Mouse (Mus musculus): Measurements from ENCODE around the gene Fkbp11. TPM values are rescaled to one million over a fixed set of nuclear protein-coding genes. Genes with fewer than 3 reads are reported as not detected.

Gene Fkbp11
- polyA plus RNA-seq, 1 experiment from 2014 or later: 18.9 TPM

GRCm38 (mm10) chr15:98724441-98724840 is 3.6 kb downstream of the Fkbp11 start:
- H3K4me3 ChIP-seq (ENCODE audit: low read depth, low read length): no peak overlapping the region
- H3K36me3 ChIP-seq (replicated peaks; ENCODE audit: control insufficient read depth, insufficient read depth, low read depth, low read length): no peaks in the 10 kb centered on the region
- no peaks in the 10 kb centered on the region for H3K9me3 ChIP-seq (replicated peaks; ENCODE audit: control insufficient read depth, low read length)
- 0 out of 2 replicates have a peak overlapping the region, but pooled peaks have one; percentile 6 for H3K4me2 ChIP-seq (ENCODE audit: low read depth, low read length)
- WGBS: 37% methylated on average over 19 of the region's 19 CpGs
- no peaks in the 10 kb centered on the region for H3K27me3 ChIP-seq (ENCODE audit: control insufficient read depth, insufficient read depth, low read length)
- no peak for DNase-seq (ENCODE audit: low spot score)
- H3K4me1 ChIP-seq (ENCODE audit: control insufficient read depth, insufficient read depth, low read length): peaks cover 4% of the 10 kb centered on the region; the same call in 1 of the 2 replicates
- H3K9ac ChIP-seq (replicated peaks; ENCODE audit: low read length): no peak overlapping the region
- no peak overlapping the region for H3K27ac ChIP-seq (replicated peaks; ENCODE audit: low read depth, low read length)
- ATAC-seq (replicated peaks; ENCODE audit: insufficient number of reproducible peaks, low FRiP score, low TSS enrichment, low read depth): no peak

GRCm38 (mm10) chr15:98722854-98723253 is 5.1 kb downstream of the Fkbp11 start:
- H3K4me2 ChIP-seq (ENCODE audit: low read depth, low read length): no peak overlapping the region
- H3K36me3 ChIP-seq (replicated peaks; ENCODE audit: control insufficient read depth, insufficient read depth, low read depth, low read length): no peaks in the 10 kb centered on the region
- no peaks in the 10 kb centered on the region for H3K27me3 ChIP-seq (ENCODE audit: control insufficient read depth, insufficient read depth, low read length)
- 58% methylated on average over 14 of the region's 14 CpGs for WGBS
- no peak overlapping the region for H3K9ac ChIP-seq (replicated peaks; ENCODE audit: low read length)
- H3K4me1 ChIP-seq (ENCODE audit: control insufficient read depth, insufficient read depth, low read length): peaks cover 4% of the 10 kb centered on the region; the same call in 1 of the 2 replicates
- ATAC-seq (replicated peaks; ENCODE audit: insufficient number of reproducible peaks, low FRiP score, low TSS enrichment, low read depth) (no peak), DNase-seq (ENCODE audit: low spot score) (no peak)
- no peak overlapping the region for H3K27ac ChIP-seq (replicated peaks; ENCODE audit: low read depth, low read length)
- no peak overlapping the region for H3K4me3 ChIP-seq (ENCODE audit: low read depth, low read length)
- no peaks in the 10 kb centered on the region for H3K9me3 ChIP-seq (replicated peaks; ENCODE audit: control insufficient read depth, low read length)

GRCm38 (mm10) chr15:98722191-98722590 is 5.8 kb downstream of the Fkbp11 start:
- no peak overlapping the region for H3K9ac ChIP-seq (replicated peaks; ENCODE audit: low read length)
- no peak overlapping the region for H3K4me3 ChIP-seq (ENCODE audit: low read depth, low read length)
- H3K4me2 ChIP-seq (ENCODE audit: low read depth, low read length): no peak overlapping the region
- no peaks in the 10 kb centered on the region for H3K27me3 ChIP-seq (ENCODE audit: control insufficient read depth, insufficient read depth, low read length)
- no peaks in the 10 kb centered on the region for H3K9me3 ChIP-seq (replicated peaks; ENCODE audit: control insufficient read depth, low read length)
- H3K36me3 ChIP-seq (replicated peaks; ENCODE audit: control insufficient read depth, insufficient read depth, low read depth, low read length): no peaks in the 10 kb centered on the region
- peaks cover 4% of the 10 kb centered on the region; the same call in 1 of the 2 replicates for H3K4me1 ChIP-seq (ENCODE audit: control insufficient read depth, insufficient read depth, low read length)
- no peak overlapping the region for H3K27ac ChIP-seq (replicated peaks; ENCODE audit: low read depth, low read length)
- WGBS: 79% methylated on average over 8 of the region's 8 CpGs
- ATAC-seq (replicated peaks; ENCODE audit: insufficient number of reproducible peaks, low FRiP score, low TSS enrichment, low read depth): no peak
- DNase-seq (ENCODE audit: low spot score): no peak

- Histone ChIP-seq H3K36me3 (replicated peaks; ENCODE audit: control insufficient read depth, insufficient read depth, low read depth, low read length) (no peaks in the 10 kb centered on the region), H3K9ac (replicated peaks; ENCODE audit: low read length) (no peak overlapping the region)
- WGBS: 61% methylated on average over 16 of the region's 16 CpGs
Measured at GRCm38 (mm10) chr15:98717301-98717700, 10.7 kb downstream of the Fkbp11 start.

GRCm38 (mm10) chr15:98714230-98714652 is 13.8 kb downstream of the Fkbp11 start:
- H3K27ac ChIP-seq (replicated peaks; ENCODE audit: low read depth, low read length): no peak overlapping the region
- no peaks in the 10 kb centered on the region for H3K36me3 ChIP-seq (replicated peaks; ENCODE audit: control insufficient read depth, insufficient read depth, low read depth, low read length)
- H3K4me3 ChIP-seq (ENCODE audit: low read depth, low read length): no peak overlapping the region
- H3K4me2 ChIP-seq (ENCODE audit: low read depth, low read length): no peak overlapping the region
- H3K27me3 ChIP-seq (ENCODE audit: control insufficient read depth, insufficient read depth, low read length): no peaks in the 10 kb centered on the region
- H3K9ac ChIP-seq (replicated peaks; ENCODE audit: low read length): no peak overlapping the region
- no peaks in the 10 kb centered on the region for H3K4me1 ChIP-seq (ENCODE audit: control insufficient read depth, insufficient read depth, low read length)
- ATAC-seq (replicated peaks; ENCODE audit: insufficient number of reproducible peaks, low FRiP score, low TSS enrichment, low read depth) (no peak), DNase-seq (ENCODE audit: low spot score) (no peak)
- H3K9me3 ChIP-seq (replicated peaks; ENCODE audit: control insufficient read depth, low read length): no peaks in the 10 kb centered on the region
- WGBS: 79% methylated on average over 5 of the region's 5 CpGs

More at GRCm38 (mm10) chr15:98717301-98717700, 10.7 kb downstream of the Fkbp11 start:
- Histone ChIP-seq H3K4me3 (ENCODE audit: low read depth, low read length) (no peak overlapping the region), H3K27me3 (ENCODE audit: control insufficient read depth, insufficient read depth, low read length) (no peaks in the 10 kb centered on the region), H3K4me1 (ENCODE audit: control insufficient read depth, insufficient read depth, low read length) (no peaks in the 10 kb centered on the region), H3K9me3 (replicated peaks; ENCODE audit: control insufficient read depth, low read length) (no peaks in the 10 kb centered on the region), H3K27ac (replicated peaks; ENCODE audit: low read depth, low read length) (no peak overlapping the region), H3K4me2 (ENCODE audit: low read depth, low read length) (no peak overlapping the region; the same call in 1 of the 2 replicates)
- ATAC-seq (replicated peaks; ENCODE audit: insufficient number of reproducible peaks, low FRiP score, low TSS enrichment, low read depth): no peak
- DNase-seq (ENCODE audit: low spot score): no peak

- Histone ChIP-seq H3K4me3 (ENCODE audit: low read depth, low read length) (no peak overlapping the region), H3K9ac (replicated peaks; ENCODE audit: low read length) (no peak overlapping the region), H3K4me1 (ENCODE audit: control insufficient read depth, insufficient read depth, low read length) (no peaks in the 10 kb centered on the region), H3K27me3 (ENCODE audit: control insufficient read depth, insufficient read depth, low read length) (no peaks in the 10 kb centered on the region), H3K9me3 (replicated peaks; ENCODE audit: control insufficient read depth, low read length) (no peaks in the 10 kb centered on the region), H3K27ac (replicated peaks; ENCODE audit: low read depth, low read length) (no peak overlapping the region), H3K36me3 (replicated peaks; ENCODE audit: control insufficient read depth, insufficient read depth, low read depth, low read length) (no peaks in the 10 kb centered on the region), H3K4me2 (ENCODE audit: low read depth, low read length) (no peak overlapping the region)
- DNase-seq (ENCODE audit: low spot score) (peak; percentile 74), ATAC-seq (replicated peaks; ENCODE audit: insufficient number of reproducible peaks, low FRiP score, low TSS enrichment, low read depth) (no peak)
- 17% methylated on average over 9 of the region's 9 CpGs for WGBS
Measured at GRCm38 (mm10) chr15:98710442-98710841, 17.6 kb downstream of the Fkbp11 start.

- WGBS: 19% methylated on average over 16 of the region's 16 CpGs
- H3K9ac ChIP-seq (replicated peaks; ENCODE audit: low read length): no peak within 1 kb of the TSS
- H3K4me3 ChIP-seq (ENCODE audit: low read depth, low read length): peak within 1 kb of the TSS; percentile 21; the same call in 1 of the 2 replicates
- H3K27me3 ChIP-seq (ENCODE audit: control insufficient read depth, insufficient read depth, low read length): no peaks in the 10 kb centered on the region; the same call in 1 of the 2 replicates
- ATAC-seq (replicated peaks; ENCODE audit: insufficient number of reproducible peaks, low FRiP score, low TSS enrichment, low read depth) (0 out of 2 replicates have a peak, but pooled peaks have one; percentile 61), DNase-seq (ENCODE audit: low spot score) (peak; percentile 92)
- no peak within 1 kb of the TSS for H3K27ac ChIP-seq (replicated peaks; ENCODE audit: low read depth, low read length)
- no peaks in the 10 kb centered on the region for H3K9me3 ChIP-seq (replicated peaks; ENCODE audit: control insufficient read depth, low read length)
- H3K4me2 ChIP-seq (ENCODE audit: low read depth, low read length): peak within 1 kb of the TSS; percentile 39
- no peaks in the 10 kb centered on the region for H3K36me3 ChIP-seq (replicated peaks; ENCODE audit: control insufficient read depth, insufficient read depth, low read depth, low read length)
- H3K4me1 ChIP-seq (ENCODE audit: control insufficient read depth, insufficient read depth, low read length): no peaks in the 10 kb centered on the region
Measured at GRCm38 (mm10) chr15:98707766-98708372, 20.1 kb downstream of the Fkbp11 start, which contains the start of gene Ccdc65. Ccdc65 (plus strand) TSS chr15:98708207.

- Histone ChIP-seq H3K4me2 (ENCODE audit: low read depth, low read length) (no peak overlapping the region), H3K9me3 (replicated peaks; ENCODE audit: control insufficient read depth, low read length) (no peaks in the 10 kb centered on the region), H3K4me1 (ENCODE audit: control insufficient read depth, insufficient read depth, low read length) (no peaks in the 10 kb centered on the region), H3K27me3 (ENCODE audit: control insufficient read depth, insufficient read depth, low read length) (peaks cover 13% of the 10 kb centered on the region), H3K36me3 (replicated peaks; ENCODE audit: control insufficient read depth, insufficient read depth, low read depth, low read length) (no peaks in the 10 kb centered on the region), H3K4me3 (ENCODE audit: low read depth, low read length) (no peak overlapping the region), H3K9ac (replicated peaks; ENCODE audit: low read length) (no peak overlapping the region), H3K27ac (replicated peaks; ENCODE audit: low read depth, low read length) (no peak overlapping the region)
- WGBS: 64% methylated on average over 9 of the region's 9 CpGs
- DNase-seq (ENCODE audit: low spot score) (no peak), ATAC-seq (replicated peaks; ENCODE audit: insufficient number of reproducible peaks, low FRiP score, low TSS enrichment, low read depth) (no peak)
Measured at GRCm38 (mm10) chr15:98704312-98704711, 23.7 kb downstream of the Fkbp11 start.

Data from embryonic facial prominence, embryonic 11.5 days (tissue).